Mouse (Mus musculus): ENCODE data around the gene Tmed5. TPM values are rescaled to one million over a fixed set of nuclear protein-coding genes. Genes with fewer than 3 reads are reported as not detected.
A peak's percentile ranks its signal among the peaks of the same experiment; 100 is the strongest.

Gene Tmed5
- 31.8 and 32.4 TPM in 2 replicates for polyA plus RNA-seq (2015; fragmentation: Nextera tagmentation; extraction: Ambion mirVana)

GRCm38 (mm10) chr5:108132441-108133243 lies at the start of gene Tmed5, which contains the start of gene Ccdc18:
Tmed5 (minus strand) TSS chr5:108132620.
Ccdc18 (plus strand) TSS chr5:108132875.
- peak within 1 kb of the TSS; percentile 79 for H3K4me3 ChIP-seq (ENCODE audit: low read length)
- no peaks in the 10 kb centered on the region for H3K9me3 ChIP-seq (ENCODE audit: control insufficient read depth, low read length)
- peak within 1 kb of the TSS; percentile 79 for H3K4me2 ChIP-seq (ENCODE audit: low read depth, low read length)
- peak; percentile 99 for ATAC-seq (ENCODE audit: low read depth)
- H3K9ac ChIP-seq (ENCODE audit: low read length): peak within 1 kb of the TSS; percentile 87
- peaks cover 4% of the 10 kb centered on the region; the same call in 1 of the 2 replicates for H3K4me1 ChIP-seq (replicated peaks; ENCODE audit: control insufficient read depth, insufficient read depth, low read length)
- WGBS: under 1% methylated on average over 63 of the region's 65 CpGs
- H3K27me3 ChIP-seq (ENCODE audit: control insufficient read depth, insufficient read depth, low read depth, low read length): no peaks in the 10 kb centered on the region
- peak within 1 kb of the TSS; percentile 91 for H3K27ac ChIP-seq (ENCODE audit: low read length)
- H3K36me3 ChIP-seq (ENCODE audit: control insufficient read depth, insufficient read depth, low read length): peaks cover 2% of the 10 kb centered on the region; the same call in 1 of the 2 replicates

- Histone ChIP-seq H3K4me1 (replicated peaks; ENCODE audit: control insufficient read depth, insufficient read depth, low read length) (no peaks in the 10 kb centered on the region), H3K4me3 (ENCODE audit: low read length) (no peak overlapping the region), H3K36me3 (ENCODE audit: control insufficient read depth, insufficient read depth, low read length) (no peaks in the 10 kb centered on the region), H3K27me3 (ENCODE audit: control insufficient read depth, insufficient read depth, low read depth, low read length) (no peaks in the 10 kb centered on the region), H3K9me3 (ENCODE audit: control insufficient read depth, low read length) (no peaks in the 10 kb centered on the region), H3K27ac (ENCODE audit: low read length) (no peak overlapping the region), H3K9ac (ENCODE audit: low read length) (no peak overlapping the region), H3K4me2 (ENCODE audit: low read depth, low read length) (no peak overlapping the region)
- 24% methylated on average over 1 of the region's 1 CpGs for WGBS
- ATAC-seq (ENCODE audit: low read depth): no peak
These were observed 31.3 kb upstream of the Tmed5 start for GRCm38 (mm10) chr5:108163695-108164094.

- no peaks in the 10 kb centered on the region for H3K9me3 ChIP-seq (ENCODE audit: control insufficient read depth, low read length)
- no peaks in the 10 kb centered on the region for H3K36me3 ChIP-seq (ENCODE audit: control insufficient read depth, insufficient read depth, low read length)
- no peak overlapping the region for H3K4me2 ChIP-seq (ENCODE audit: low read depth, low read length)
- no peaks in the 10 kb centered on the region for H3K27me3 ChIP-seq (ENCODE audit: control insufficient read depth, insufficient read depth, low read depth, low read length)
- H3K9ac ChIP-seq (ENCODE audit: low read length): no peak overlapping the region
- no peak overlapping the region for H3K27ac ChIP-seq (ENCODE audit: low read length)
- no peaks in the 10 kb centered on the region for H3K4me1 ChIP-seq (replicated peaks; ENCODE audit: control insufficient read depth, insufficient read depth, low read length)
- no peak for ATAC-seq (ENCODE audit: low read depth)
- 83% methylated on average over 2 of the region's 2 CpGs for WGBS
- no peak overlapping the region for H3K4me3 ChIP-seq (ENCODE audit: low read length)
These were observed 28.4 kb upstream of the Tmed5 start for GRCm38 (mm10) chr5:108160796-108161195.

GRCm38 (mm10) chr5:108152592-108152991 lies 20.2 kb upstream of the Tmed5 start:
- Histone ChIP-seq H3K4me2 (ENCODE audit: low read depth, low read length) (no peak overlapping the region), H3K4me3 (ENCODE audit: low read length) (no peak overlapping the region), H3K27ac (ENCODE audit: low read length) (no peak overlapping the region), H3K9me3 (ENCODE audit: control insufficient read depth, low read length) (no peaks in the 10 kb centered on the region), H3K9ac (ENCODE audit: low read length) (no peak overlapping the region), H3K36me3 (ENCODE audit: control insufficient read depth, insufficient read depth, low read length) (no peaks in the 10 kb centered on the region), H3K4me1 (replicated peaks; ENCODE audit: control insufficient read depth, insufficient read depth, low read length) (no peaks in the 10 kb centered on the region), H3K27me3 (ENCODE audit: control insufficient read depth, insufficient read depth, low read depth, low read length) (no peaks in the 10 kb centered on the region)
- no peak for ATAC-seq (ENCODE audit: low read depth)
- 89% methylated on average over 1 of the region's 1 CpGs for WGBS

- ATAC-seq (ENCODE audit: low read depth): peak; percentile 53
- Histone ChIP-seq H3K4me3 (ENCODE audit: low read length) (peak overlapping the region; percentile 79), H3K4me2 (ENCODE audit: low read depth, low read length) (peak overlapping the region; percentile 79), H3K27me3 (ENCODE audit: control insufficient read depth, insufficient read depth, low read depth, low read length) (no peaks in the 10 kb centered on the region), H3K36me3 (ENCODE audit: control insufficient read depth, insufficient read depth, low read length) (peaks cover 3% of the 10 kb centered on the region; the same call in 1 of the 2 replicates), H3K9ac (ENCODE audit: low read length) (peak overlapping the region; percentile 81), H3K4me1 (replicated peaks; ENCODE audit: control insufficient read depth, insufficient read depth, low read length) (peaks cover 4% of the 10 kb centered on the region; the same call in 1 of the 2 replicates), H3K9me3 (ENCODE audit: control insufficient read depth, low read length) (no peaks in the 10 kb centered on the region), H3K27ac (ENCODE audit: low read length) (peak overlapping the region; percentile 91)
- 0% methylated on average over 32 of the region's 32 CpGs for WGBS
These were observed 475 bp downstream of the Tmed5 start for GRCm38 (mm10) chr5:108131849-108132440.

GRCm38 (mm10) chr5:108120221-108120900 lies 12.1 kb downstream of the Tmed5 start:
- no peak overlapping the region for H3K9ac ChIP-seq (ENCODE audit: low read length)
- H3K36me3 ChIP-seq (ENCODE audit: control insufficient read depth, insufficient read depth, low read length): no peaks in the 10 kb centered on the region
- H3K4me1 ChIP-seq (replicated peaks; ENCODE audit: control insufficient read depth, insufficient read depth, low read length): no peaks in the 10 kb centered on the region
- 88% methylated on average over 9 of the region's 9 CpGs for WGBS
- no peak for ATAC-seq (ENCODE audit: low read depth)
- H3K9me3 ChIP-seq (ENCODE audit: control insufficient read depth, low read length): no peaks in the 10 kb centered on the region
- no peak overlapping the region for H3K4me3 ChIP-seq (ENCODE audit: low read length)
- H3K27ac ChIP-seq (ENCODE audit: low read length): no peak overlapping the region
- H3K4me2 ChIP-seq (ENCODE audit: low read depth, low read length): no peak overlapping the region
- no peaks in the 10 kb centered on the region for H3K27me3 ChIP-seq (ENCODE audit: control insufficient read depth, insufficient read depth, low read depth, low read length)

- ATAC-seq (ENCODE audit: low read depth): no peak
- 90% methylated on average over 4 of the region's 4 CpGs for WGBS
- no peak overlapping the region for H3K9ac ChIP-seq (ENCODE audit: low read length)
These were observed 14.7 kb downstream of the Tmed5 start for GRCm38 (mm10) chr5:108117693-108118092.

GRCm38 (mm10) chr5:108109346-108109745 lies 23.1 kb downstream of the Tmed5 start:
- no peak overlapping the region for H3K4me3 ChIP-seq (ENCODE audit: low read length)
- no peak overlapping the region for H3K4me2 ChIP-seq (ENCODE audit: low read depth, low read length)
- peaks cover 13% of the 10 kb centered on the region; the same call in 1 of the 2 replicates for H3K36me3 ChIP-seq (ENCODE audit: control insufficient read depth, insufficient read depth, low read length)
- H3K9ac ChIP-seq (ENCODE audit: low read length): no peak overlapping the region
- H3K9me3 ChIP-seq (ENCODE audit: control insufficient read depth, low read length): no peaks in the 10 kb centered on the region
- no peaks in the 10 kb centered on the region for H3K27me3 ChIP-seq (ENCODE audit: control insufficient read depth, insufficient read depth, low read depth, low read length)
- no peak for ATAC-seq (ENCODE audit: low read depth)
- 92% methylated on average over 7 of the region's 7 CpGs for WGBS
- no peak overlapping the region for H3K27ac ChIP-seq (ENCODE audit: low read length)
- H3K4me1 ChIP-seq (replicated peaks; ENCODE audit: control insufficient read depth, insufficient read depth, low read length): no peaks in the 10 kb centered on the region

More at GRCm38 (mm10) chr5:108117693-108118092, 14.7 kb downstream of the Tmed5 start:
- no peaks in the 10 kb centered on the region for H3K9me3 ChIP-seq (ENCODE audit: control insufficient read depth, low read length)
- H3K27me3 ChIP-seq (ENCODE audit: control insufficient read depth, insufficient read depth, low read depth, low read length): no peaks in the 10 kb centered on the region
- no peak overlapping the region for H3K27ac ChIP-seq (ENCODE audit: low read length)
- H3K4me1 ChIP-seq (replicated peaks; ENCODE audit: control insufficient read depth, insufficient read depth, low read length): no peaks in the 10 kb centered on the region
- no peak overlapping the region for H3K4me3 ChIP-seq (ENCODE audit: low read length)
- H3K4me2 ChIP-seq (ENCODE audit: low read depth, low read length): no peak overlapping the region
- H3K36me3 ChIP-seq (ENCODE audit: control insufficient read depth, insufficient read depth, low read length): no peaks in the 10 kb centered on the region

- H3K27ac ChIP-seq (ENCODE audit: low read length): no peak overlapping the region
- ATAC-seq (ENCODE audit: low read depth): no peak
- H3K9ac ChIP-seq (ENCODE audit: low read length): no peak overlapping the region
- H3K4me1 ChIP-seq (replicated peaks; ENCODE audit: control insufficient read depth, insufficient read depth, low read length): no peaks in the 10 kb centered on the region
- no peaks in the 10 kb centered on the region for H3K9me3 ChIP-seq (ENCODE audit: control insufficient read depth, low read length)
- no peak overlapping the region for H3K4me3 ChIP-seq (ENCODE audit: low read length)
- H3K4me2 ChIP-seq (ENCODE audit: low read depth, low read length): no peak overlapping the region
- H3K27me3 ChIP-seq (ENCODE audit: control insufficient read depth, insufficient read depth, low read depth, low read length): no peaks in the 10 kb centered on the region
- 80% methylated on average over 5 of the region's 5 CpGs for WGBS
- H3K36me3 ChIP-seq (ENCODE audit: control insufficient read depth, insufficient read depth, low read length): peaks cover 22% of the 10 kb centered on the region; the same call in 1 of the 2 replicates
These were observed 28.1 kb downstream of the Tmed5 start for GRCm38 (mm10) chr5:108104306-108104705.
